Mouse (Mus musculus) kidney, adult 18-20 months (tissue): ENCODE results near the gene Trim34a.
"Not testable (repeated sequence)": the region's sequence is repeated elsewhere in the genome, so short reads cannot be mapped to it uniquely, and the experiment has no call there.

Experiments
- DNase-seq: peaks from one replicate; pipeline ENCODE4 v3.0.0; 2021

Trim34a gene

DNA sequence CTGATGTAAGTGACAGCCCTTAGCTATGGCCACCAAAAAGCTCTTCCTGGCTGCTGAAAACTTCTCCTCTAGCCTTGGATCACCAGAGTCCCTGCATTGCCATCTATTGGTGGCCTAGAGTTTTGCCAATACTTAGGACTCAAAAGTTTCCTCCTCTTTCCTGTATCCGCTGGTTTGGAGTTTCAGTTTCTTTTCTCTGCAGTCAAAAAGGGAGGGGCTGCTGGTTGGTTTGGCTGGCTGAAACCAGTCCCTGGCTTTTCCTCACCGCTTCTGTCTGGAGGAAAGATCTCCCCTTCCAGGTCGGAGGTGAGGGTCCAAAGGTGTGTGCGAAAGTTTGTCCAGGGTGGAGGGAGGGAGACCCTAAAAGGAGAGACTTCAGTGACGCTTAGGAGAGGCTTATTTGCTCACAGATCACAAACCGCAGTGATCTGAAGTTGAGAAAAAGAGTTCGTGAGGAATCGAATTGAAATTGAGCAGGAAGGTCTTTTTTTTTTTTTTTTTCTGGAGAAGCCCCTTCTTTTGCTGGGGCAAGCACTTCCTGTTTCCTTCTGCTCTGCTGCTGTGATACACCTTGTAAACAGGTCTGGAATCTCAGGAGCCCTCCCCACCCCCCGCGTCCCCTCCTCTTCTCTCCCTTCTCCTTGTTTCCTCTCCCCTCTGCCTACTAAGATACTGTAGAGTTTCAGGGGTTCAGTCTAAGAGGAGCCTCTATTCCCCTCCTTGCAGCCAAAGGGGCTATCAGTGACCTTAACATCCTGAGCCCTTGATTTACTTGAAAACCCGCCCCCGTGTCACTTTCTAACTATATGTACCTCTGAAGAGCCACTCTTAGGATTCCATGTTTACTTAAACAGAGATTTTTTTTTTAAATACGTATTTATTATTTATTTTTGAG lies at the start of gene Trim34a:
TSS of gene Trim34a (plus strand) at position 171 of the 895 bp plus-strand sequence.
- DNase-seq, result peak; percentile 67

GRCm38 (mm10) chr7:104195885-104196284 lies 48.4 kb upstream of the Trim34a start, which contains the start of gene Olfr649:
Gene Olfr649, minus strand, starts transcription at chr7:104195985.
- no peak for DNase-seq

GRCm38 (mm10) chr7:104199822-104200221 lies 44.4 kb upstream of the Trim34a start:
- peak; percentile 77 for DNase-seq

- DNase-seq, result no peak
These were observed 38.1 kb upstream of the Trim34a start for GRCm38 (mm10) chr7:104206197-104206596.

- no peak for DNase-seq
These were observed 28.2 kb upstream of the Trim34a start for GRCm38 (mm10) chr7:104216011-104216535.

DNA sequence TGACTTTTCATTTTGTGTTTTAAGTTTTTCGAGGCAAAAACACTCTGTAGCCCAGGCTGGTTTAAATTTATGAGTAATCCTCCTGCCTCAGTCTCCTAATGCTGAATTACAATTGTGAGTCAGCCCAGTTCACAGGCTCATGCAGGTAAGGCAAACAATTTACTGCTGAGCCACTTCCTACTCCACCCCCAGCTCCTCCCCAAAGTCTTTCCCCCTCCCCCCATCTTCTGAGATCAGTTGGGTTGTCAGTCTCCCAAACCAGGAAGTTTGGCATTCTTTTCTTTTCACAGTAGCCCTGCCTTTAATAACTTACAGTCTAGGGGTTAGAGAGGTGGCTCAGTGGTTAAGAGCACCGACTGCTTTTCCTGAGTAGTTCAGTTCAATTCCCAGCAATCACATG lies 26.4 kb upstream of the Trim34a start:
- no peak for DNase-seq

GRCm38 (mm10) chr7:104218701-104219569 lies 25.3 kb upstream of the Trim34a start, which contains the start of gene Trim6:
Gene Trim6, plus strand, starts transcription at chr7:104218793.
- peak; percentile 88 for DNase-seq

GRCm38 (mm10) chr7:104231203-104231602 lies 13.1 kb upstream of the Trim34a start:
- peak; percentile 45 for DNase-seq

DNA sequence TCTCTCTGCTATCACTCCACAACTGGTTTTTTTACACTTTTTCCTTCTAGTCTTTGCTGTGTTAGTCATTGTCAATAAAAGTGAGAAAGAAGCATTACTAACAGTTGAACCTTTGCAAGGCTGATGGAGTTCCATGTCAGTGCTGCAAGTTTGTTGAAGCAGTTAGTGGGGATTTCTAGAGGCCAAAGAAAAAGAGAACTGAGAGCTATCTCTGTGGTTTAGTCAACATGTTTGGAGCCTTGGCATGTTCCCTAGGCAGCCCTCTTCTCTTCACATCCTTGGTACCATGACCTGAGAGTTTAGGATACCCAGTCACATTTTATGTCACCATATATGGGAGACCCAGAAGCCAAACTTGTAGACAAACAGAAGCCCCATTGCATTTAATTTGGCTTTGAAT lies 3.4 kb upstream of the Trim34a start:
- no peak for DNase-seq

GRCm38 (mm10) chr7:104243616-104244015 lies 641 bp upstream of the Trim34a start:
- no peak for DNase-seq

DNA sequence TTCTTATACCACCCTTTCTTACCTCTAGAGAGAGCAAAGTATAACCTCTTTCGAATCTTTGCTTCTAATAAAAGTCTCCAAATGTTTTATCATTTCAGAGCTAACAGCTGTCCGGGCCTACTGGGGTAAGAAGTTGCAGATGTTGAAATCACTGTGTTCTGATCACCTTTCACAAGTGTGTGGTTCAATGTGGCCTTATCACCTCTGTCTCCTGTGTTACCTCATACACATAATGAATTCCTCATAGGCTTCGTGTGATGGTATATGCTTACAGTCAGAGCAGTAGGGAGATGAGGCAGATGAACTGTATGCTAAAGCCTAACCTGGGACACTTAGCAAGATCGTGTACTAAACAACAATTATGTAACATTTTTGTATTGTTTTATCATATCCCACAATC lies 16.1 kb downstream of the Trim34a start:
- DNase-seq, result not testable (repeated sequence)

DNA sequence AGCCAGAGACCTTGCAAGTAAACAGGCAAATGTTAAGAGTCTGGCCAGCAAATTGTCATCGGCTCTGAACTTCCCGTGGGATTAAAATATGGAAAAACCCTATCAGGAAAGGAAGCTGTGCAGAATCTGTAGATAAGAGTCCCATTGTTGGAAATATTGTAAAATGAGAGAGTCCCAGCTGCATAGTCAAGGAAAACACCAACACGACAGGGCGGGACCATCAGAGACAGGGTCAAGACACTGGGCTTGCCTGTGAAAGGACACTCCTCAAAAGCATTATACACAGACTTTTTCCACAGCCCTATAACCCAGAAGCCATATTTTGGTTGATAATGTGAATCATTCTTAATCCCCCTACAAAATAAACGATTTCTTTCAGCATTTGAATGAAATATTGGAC lies 21.1 kb downstream of the Trim34a start:
- DNase-seq, result not testable (repeated sequence)

- not testable (repeated sequence) for DNase-seq
These were observed 35.1 kb downstream of the Trim34a start for GRCm38 (mm10) chr7:104279361-104279760.

- peak; percentile 11 for DNase-seq
These were observed 43.6 kb downstream of the Trim34a start, which contains the start of gene Trim5 for GRCm38 (mm10) chr7:104287576-104288443. Gene Trim5, minus strand, starts transcription at chr7:104288094.

DNA sequence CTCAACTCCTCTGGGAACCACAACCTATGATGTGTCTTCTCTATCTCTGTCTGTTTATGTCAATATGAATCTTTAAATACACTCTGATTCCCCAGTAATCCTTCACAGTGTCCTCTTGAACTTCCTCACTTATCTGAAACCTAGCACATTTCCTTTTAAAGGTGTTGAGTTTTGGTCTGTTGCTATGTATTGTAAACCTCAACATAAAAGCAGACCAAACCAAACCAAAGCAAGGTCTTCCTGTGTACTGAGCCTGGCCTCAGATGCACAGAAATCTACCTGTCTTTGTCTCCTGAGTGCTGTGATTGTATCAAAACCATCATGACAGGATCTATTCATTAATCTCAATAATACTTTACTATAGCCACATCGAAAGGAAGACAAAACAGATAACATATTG lies 46.4 kb downstream of the Trim34a start:
- no peak for DNase-seq

- DNase-seq, result no peak
These were observed 47.6 kb downstream of the Trim34a start for GRCm38 (mm10) chr7:104291638-104292400.
